Mouse (Mus musculus) spleen, postnatal 4 days (tissue): Measurements from ENCODE around the gene C1ql4.
"Not testable (repeated sequence)": the region's sequence is repeated elsewhere in the genome, so short reads cannot be mapped to it uniquely, and the experiment has no call there.

Experiments used
- DNase-seq, 2 experiments: peaks; one replicate each; pipeline ENCODE4 v3.0.0; 2022; ENCODE audit warnings: low spot score in 2 of 2

C1ql4 gene

DNA sequence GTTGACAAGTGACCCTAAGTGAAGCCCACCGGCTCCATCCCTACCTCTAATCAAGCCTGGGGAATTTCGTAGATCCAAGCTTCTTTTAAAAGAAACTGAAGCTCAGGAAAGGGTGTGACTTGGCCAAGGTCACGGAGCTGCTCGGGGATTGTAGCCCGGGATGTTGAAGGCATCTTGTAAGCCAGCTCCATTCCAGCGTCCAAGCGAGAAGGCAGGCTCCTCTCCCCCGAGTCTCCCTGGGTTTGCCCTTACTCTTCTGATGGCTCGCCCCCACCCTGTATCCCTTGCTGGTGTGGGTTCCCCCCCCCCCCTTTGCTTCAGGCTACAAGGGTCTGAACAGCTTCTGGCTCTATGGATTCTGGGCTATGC, 10.9 kb upstream of the C1ql4 start:
- no peak for DNase-seq

DNA sequence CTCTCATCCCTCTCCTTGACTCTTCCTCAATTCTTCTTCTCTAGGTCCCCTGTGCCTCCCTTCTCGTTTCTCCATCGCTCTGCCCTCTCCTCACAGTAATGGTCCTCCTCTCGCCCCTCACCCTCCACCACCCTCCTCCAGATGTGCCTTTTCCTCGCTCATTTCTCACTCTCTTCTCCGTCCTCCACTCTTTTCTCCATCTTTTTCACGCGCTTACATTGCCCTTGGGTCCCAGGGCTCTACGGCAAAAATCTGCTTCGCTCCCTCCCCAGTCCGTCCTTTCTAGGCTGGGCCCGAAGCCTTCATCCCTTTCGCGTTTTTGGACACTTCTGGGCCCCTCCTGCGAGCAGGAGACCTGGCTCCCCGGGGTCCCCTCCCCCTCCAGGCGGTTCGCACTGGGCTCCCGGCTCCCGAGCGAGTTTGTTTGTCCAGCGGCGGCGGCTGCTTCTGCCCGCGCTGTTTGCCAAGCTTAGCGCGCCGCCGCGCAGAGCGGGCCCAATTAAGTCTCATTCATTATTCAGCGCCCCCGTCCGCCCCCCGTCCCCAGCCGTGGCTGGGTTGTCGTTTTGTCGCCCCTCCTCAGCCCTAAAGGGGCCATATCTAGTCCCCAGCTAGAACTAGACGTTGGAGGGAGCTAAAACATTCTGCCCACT, 10.3 kb upstream of the C1ql4 start:
- DNase-seq = peak in 1 of 2 experiments; percentile 60

DNA sequence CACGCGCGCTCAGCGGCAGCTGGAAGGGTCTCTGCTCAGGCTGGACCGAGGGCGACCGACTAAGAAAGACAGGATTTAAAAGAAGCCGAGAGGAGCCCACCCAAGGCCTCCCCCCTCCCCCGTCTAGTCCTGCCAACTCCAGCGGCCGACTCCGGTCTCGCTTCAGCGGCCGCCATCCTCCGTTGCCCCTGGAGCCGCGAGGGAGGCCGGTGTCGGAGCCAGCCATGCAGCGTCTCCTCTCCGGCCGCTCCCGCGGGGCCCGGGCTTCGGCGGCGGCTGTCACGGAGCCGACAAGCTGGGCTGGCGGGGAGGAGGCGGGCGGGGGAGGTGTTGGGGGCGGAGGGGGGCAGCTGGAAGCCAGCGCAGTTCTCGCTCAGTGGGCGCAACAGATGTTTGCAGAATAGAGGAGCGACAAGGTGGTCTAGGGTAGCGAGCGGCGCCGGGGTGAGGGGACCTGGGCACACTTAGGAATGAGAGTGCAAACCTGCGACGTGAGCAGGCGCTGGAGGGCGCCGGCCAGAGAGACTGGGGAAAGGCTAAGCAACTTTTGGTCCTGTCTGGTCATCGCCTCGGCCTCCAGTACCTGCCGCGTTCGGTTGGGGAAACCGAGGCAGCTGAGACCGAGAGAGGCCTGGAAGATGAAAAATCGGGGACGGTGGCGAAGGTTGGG, 9.3 kb upstream of the C1ql4 start:
- DNase-seq = peak in 1 of 2 experiments; percentile 69

DNA sequence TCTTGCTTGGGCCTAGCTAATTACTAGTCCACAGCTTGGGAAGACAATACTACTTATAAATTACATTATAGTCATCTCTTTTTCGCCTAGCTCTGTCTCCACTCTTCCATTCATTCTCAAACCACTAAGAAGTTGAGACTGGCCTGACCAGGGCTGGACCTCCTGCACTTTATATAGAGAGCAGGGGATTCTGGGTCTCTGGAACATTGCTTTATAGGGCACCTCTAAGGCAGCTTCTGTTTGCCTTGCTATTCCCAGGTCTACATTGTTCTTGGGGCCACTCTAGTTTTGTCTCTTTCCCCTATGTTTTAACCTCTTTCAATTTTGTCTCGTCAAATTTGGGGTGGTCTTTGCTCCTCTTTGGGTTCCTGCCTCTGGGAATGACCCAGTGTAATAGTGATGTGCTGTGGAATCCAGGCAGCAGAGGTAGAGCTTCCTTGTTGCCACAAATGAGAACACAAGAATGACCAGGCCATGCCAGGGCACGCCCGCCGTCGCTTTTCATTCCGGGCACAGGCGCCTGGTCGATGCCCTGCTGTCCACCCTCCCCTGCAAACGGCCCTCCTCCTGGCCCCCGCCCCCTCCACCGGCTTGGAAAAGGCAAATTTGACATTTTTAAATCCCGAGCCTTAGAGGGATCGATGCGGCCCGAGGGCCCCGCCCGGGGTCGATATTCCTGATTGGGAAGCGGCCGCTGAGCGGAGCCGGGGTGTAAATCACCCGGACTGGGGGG, 8.6 kb upstream of the C1ql4 start:
- DNase-seq = peak in 1 of 2 experiments; percentile 60

DNA sequence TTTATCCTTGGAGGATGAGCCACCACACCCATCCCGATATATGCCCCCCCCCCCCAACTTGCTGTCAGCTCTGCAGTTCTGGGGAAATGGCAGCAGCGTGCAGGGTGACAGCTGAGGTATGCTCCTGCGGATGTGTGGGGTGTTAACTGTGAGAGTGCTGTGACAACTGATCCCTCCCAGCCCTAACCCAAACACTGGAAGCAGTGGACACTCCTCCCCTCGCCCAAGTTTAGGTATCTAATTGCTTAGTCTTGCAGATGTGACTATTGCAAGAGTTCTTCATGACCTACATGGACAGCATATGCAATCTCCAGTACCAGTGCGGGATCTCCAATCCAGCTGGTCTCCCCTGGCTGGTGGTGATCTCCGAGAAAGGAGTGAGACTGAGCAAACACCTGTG, 7.7 kb upstream of the C1ql4 start:
- DNase-seq = no peak

DNA sequence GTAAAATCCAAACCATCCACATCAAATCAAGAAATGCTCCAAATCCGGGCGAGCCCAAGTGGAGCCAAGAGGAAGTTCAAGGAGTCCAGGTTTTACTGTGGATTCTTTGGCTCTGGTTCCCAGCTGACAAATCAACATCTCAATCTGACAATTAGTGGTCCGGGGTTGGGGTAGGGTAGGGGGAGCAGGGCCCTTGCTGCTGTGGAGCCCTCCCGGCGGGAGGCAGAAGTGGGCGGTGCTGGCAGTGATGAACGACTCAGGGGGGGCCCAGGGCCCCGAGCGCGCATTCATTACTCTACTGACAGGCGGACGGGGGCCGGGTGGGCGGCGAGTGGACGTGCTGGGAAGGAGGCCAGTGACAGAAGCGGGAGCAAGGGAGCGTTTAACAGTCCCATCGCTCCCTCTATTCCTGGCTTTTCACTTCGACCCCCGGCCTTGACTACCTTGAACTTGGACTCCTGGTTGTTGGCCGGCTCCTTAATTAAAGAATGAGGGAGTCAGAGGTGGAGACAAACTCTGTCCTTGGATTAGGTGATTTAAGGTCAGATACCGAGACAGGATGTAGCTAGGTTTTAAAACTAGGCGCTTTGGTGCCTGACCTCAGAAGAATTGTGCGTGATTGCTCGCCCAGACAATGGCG, 7.1 kb upstream of the C1ql4 start:
- no peak for DNase-seq

DNA sequence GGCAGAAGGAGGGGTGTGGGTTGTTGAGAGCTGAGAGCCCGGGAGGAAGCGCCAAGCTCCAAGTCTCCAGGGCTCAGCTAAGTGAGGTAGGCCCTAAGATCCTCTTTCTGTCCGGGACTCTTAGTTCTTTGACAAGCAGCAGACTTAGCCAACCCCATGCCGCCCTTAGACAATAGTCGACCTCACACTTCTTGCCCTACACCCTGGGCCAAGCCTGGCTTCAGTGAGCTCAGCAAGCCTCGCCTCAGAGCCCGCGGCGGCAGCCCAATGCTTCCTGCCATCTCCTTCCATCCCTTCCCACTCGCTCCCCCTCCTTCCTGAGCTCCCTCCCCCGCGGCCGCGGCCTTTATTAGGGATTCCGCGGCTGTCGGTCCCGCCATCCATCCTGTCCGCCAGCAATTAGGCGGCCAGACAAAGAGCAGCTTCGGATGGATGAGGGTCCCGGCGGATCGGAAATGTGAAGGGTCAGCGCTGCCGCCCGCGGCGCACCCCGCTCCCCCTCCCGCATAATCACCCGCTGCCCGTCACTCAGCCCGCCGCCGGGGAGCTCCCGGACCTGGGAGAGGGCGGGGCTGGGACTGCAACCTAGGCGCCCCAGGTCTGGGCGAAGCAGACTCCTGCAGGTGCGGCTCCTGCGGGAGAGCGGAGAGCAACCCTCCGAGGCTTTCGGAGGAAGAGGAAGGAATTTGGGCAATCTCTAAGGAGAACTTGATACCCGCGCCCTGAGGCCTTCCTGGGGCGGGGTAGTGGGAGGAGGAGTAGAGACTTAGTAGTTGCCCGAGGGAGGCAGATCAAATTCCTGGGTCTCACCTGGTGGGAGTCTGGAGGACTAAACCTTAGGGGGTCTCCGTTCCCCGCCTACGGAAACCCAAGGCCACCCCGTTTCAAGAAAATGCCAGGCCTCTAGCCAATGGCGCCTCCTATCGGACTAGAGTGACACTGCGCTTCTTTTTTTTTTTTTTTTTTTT, 6.0 kb upstream of the C1ql4 start:
- DNase-seq = no peak

DNA sequence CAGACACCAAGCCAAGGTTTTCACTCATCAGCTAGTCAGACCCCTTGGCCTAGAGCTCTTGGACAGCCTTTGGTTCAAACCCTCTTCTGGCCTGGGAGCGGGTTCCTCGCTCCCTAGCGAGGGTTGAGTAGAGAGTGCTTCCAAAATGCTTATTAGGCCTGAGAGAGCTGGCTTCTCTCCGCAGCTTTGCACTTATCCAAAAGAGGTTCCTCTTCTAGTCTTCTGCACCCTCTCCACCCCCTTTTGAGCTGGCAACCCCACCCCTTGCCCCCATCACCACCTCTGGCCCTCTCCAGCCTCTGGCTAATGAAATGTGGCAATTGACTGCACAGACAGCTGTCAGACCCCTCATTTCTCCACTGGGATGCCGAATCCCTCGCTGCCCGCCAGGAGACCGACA, 5.3 kb upstream of the C1ql4 start, which contains the start of gene Dnajc22:
Dnajc22 (plus strand) TSS at position 301 of the 400 bp plus-strand sequence.
- no peak for DNase-seq

DNA sequence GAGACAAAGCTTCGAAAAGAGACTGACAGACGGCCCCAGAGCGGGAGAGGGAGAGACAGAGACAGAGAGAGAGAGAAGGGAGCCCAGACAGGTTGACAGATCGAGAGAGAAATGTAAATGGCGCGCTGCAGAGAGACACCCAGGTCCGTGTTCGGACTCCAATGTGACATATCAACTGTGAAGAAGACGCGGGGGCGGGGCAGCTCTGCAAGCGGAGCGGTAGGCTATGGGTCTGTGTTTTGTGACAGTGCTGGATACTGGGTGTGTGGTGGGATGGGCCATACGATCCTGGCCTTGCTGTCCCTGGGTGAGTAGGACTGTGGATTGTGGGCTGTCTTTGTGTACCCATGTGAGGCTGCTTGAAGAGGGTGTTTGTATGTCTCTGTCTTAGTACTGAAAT, 1.5 kb upstream of the C1ql4 start:
- DNase-seq = peak in 1 of 2 experiments; percentile 64

DNA sequence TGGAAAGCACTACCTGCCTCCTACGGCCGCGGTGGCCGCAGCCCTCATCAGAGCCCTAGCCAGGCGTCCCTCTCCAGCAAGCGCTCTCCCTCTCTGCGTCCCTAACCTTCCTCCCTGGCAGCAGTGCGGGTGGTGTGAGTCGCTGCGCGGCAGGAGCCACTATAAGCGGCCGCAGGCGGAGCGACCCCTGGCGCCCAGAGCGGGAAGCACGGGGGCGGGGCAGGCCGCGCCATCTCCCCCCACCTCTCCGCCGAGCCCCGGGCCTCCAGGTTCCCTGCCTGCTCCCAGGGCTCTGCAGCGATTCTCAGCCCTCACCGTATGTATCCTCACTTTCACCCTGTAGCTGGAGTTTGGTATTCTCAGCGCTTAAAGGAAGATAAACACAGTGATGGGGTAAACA, 675 bp upstream of the C1ql4 start:
- peak; percentile 75 to 93 for DNase-seq

DNA sequence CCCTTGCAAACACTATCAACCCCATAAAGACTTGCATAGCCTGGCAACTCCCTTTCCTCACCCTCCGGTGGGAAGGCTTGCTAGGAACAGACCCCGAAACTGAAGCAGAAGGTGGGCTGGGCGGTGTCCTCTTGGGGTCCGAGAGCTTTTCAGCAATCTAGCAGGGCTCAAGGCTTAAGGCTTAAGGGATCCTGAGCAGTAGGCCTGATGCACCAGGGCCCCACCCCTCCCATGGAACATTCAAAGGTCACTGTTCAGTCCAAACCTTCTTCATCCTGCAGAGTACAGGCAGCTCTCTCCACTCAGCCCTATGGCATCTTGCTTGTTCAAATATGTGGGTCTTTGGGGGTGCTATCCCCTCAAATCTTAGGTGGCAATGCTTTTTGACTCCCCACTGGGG, 1.6 kb downstream of the C1ql4 start:
- DNase-seq = no peak

DNA sequence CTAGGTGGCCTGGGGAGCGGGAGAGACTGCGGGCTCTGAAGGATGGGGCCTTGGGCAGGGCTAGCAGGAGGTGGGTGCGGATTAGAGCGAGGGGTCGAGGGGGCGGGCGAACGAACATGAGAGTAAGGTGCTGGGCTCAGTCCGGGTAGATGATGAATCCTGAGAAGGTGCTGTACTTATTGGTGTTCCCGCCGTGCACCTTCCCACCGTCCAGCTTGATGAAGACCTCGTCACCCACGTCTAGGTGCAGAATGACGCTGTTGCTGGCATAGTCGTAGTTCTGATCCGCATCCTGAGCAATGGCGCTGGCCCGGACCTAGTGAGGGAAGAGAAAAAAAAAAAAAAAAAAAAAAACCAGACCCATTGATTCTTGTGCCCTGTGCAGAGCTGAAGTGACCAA, 3.0 kb downstream of the C1ql4 start:
- no peak for DNase-seq

DNA sequence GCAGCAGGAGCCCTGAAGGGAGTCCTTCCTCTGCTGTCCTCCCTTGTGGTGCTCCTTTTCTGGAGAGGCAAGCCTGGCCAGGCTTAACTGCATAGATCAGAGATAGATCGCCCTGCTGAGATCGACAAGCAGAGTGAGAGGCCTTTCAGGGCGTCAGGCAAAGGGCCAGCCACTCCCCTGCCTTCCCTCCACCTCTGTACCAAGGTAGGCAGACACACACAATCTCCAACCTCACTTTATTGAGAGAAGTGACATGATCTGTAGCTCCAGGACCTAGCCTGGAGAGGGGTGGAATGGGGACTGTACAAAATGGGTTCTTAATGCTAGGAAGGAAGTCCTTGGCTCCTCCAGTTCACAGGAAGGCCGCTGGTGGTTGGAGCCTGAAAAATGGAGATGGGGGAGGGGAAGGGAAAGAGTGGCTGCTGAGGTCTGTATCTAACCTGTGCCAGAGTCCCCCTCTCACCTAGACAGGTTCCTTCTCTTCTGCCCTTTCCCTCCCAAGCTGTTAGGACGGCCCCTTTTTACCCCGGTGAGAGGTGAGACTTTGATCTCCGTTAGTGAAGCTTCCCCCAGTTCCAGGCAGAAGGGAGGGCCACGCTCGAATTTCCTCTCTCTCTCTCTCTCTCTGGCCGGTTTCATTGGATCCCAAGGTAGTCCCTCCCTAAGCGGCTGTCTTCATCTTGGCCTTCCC, 3.6 kb downstream of the C1ql4 start:
- no peak for DNase-seq

DNA sequence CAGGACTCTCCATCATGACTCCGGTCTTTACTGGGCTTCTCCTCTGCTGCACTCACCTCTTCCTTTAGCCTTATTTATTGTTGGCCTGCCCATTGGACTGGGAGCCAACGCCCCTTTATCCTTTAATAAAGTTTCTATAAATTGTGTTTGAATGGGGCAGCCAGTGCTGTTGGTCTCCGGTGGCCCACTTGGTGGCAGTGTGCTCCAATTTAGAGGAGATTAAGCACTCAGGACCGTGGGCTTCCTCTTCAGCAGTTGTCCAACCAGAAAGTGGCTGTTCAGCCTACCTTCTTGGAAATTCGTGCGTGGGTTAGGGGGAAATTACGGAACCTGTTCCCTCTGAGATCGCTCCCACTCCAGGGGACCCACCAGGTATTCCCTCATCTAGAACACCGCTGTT, 4.4 kb downstream of the C1ql4 start:
- DNase-seq = peak in 1 of 2 experiments; percentile 69

DNA sequence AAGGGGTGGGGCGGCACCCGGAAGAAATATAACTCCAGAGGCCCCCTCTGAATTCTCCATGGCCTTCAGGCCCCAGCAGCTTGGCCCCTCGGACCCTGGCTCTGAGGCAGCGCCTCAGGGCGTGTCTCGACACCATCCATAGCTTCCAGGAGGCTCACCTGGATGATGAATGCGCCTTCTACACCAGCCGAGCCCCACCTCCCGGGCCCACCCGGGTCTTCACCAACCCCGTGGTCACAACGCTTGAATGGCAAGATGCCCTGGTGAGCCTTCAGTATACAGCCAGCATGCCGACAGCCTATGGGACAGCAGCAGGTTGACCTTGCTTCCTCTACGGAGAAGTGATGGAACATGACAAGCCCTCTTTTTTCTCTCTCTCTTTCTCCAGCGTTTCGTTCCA, 4.8 kb downstream of the C1ql4 start:
- DNase-seq = peak in 1 of 2 experiments; percentile 62

DNA sequence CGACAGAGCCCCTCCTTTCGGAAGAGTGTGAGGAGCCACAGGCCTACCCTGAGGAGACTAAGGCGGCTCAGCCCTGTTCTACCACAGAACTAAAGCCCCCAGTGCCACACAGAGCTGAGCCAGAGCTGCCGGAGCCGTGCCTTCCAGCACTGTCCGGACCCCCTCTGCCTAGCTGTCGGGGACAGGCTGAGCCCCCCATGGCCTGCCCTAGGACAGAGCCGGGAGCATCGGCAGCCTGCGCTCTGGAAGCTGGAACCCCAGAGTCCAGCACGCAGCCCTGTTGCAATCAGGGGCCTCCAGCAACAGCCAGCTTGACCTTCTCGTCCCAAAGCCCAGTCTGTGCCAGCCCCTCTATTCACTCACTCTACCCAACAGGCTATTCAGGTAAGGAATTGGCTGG, 5.3 kb downstream of the C1ql4 start:
- DNase-seq = peak in 1 of 2 experiments; percentile 62

DNA sequence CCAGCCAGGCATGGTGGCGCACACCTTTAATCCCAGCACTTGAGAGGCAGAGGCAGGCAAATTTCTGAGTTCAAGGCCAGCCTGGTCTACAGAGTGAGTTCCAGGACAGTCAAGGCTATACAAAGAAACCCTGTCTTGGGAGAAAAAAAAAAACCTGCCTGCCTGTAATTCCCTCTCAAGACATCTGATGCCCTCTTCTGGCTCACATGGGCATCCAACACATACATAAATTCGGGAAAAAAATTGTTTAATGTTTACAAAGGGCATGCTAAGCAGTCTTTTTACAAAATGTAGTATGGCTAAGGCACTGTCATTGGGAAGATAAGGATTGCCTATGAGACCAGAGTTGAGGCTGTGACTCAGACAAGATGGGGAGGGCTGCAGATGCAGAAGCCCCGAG, 7.8 kb downstream of the C1ql4 start:
- DNase-seq = no peak

DNA sequence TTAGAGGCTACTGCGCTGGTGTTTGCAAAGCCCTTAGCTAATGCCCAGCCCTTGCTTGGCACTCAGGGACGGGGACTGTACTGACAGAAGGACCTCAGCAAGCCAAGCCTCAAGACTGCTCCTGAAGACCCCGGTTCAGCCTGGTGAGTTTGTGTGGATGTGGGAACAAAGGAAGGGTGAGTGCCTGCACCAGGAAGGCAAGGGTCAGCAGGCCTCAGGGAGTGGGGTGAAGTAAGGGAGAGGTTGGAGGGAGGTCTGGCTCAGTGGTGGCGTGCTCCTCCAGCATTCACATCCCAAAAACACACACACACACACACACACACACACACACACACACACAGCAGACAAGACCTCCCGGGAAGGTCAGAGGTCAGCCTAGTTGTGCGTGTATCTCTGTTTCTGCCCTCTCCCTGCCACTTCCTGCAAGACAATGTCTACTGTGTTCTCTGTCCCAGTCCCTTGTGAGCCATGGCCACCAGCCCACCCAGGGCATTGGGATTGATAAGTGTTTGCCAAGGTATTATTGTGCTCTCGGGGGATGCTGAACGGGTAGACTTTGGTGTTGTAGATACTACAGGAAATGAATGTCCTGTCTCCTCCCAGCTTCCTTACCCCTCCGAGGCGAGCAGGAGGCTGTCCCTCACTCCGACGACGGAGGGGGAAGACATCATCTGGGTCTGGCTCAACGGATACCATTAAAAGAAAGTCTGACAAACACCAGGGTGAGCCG, 9.3 kb downstream of the C1ql4 start:
- no peak for DNase-seq

DNA sequence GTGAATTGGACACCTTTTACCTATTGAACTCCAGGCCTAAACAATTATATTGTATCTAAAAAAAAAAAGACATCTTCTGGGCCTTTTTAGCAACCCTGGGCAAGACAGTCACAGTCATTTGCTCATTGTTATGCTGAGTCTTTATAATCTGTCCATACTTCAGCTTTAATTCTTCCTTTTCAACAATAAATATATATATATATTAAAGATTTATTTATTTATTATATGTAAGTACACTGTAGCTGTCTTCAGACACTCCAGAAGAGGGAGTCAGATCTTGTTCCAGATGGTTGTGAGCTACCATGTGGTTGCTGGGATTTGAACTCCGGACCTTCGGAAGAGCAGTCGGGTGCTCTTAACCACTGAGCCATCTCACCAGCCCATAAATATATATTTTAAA, 11.6 kb downstream of the C1ql4 start:
- DNase-seq = not testable (repeated sequence)
